Mouse (Mus musculus) NIH3T3 (cell line): ENCODE data around the gene Nckap1l.
A peak's percentile ranks its signal among the peaks of the same experiment; 100 is the strongest.
"Not testable (repeated sequence)": the region's sequence is repeated elsewhere in the genome, so short reads cannot be mapped to it uniquely, and the experiment has no call there.

Experiments used
- DNase-seq: peaks from one replicate; pipeline ENCODE4 v3.0.0-alpha.2; 2012; ENCODE audit warnings: low read depth

Gene Nckap1l

GRCm38 (mm10) chr15:103453551-103454218 is at the start of gene Nckap1l:
Gene Nckap1l, plus strand, starts transcription at chr15:103453794.
- no peak for DNase-seq

GRCm38 (mm10) chr15:103405586-103405985 is 48.0 kb upstream of the Nckap1l start:
- not testable (repeated sequence) for DNase-seq

- no peak for DNase-seq
Observed at GRCm38 (mm10) chr15:103427017-103427416, 26.6 kb upstream of the Nckap1l start.

GRCm38 (mm10) chr15:103430241-103430640 is 23.4 kb upstream of the Nckap1l start, which contains the start of gene Gtsf1:
Gene Gtsf1, minus strand, starts transcription at chr15:103430470.
- DNase-seq: no peak

GRCm38 (mm10) chr15:103445966-103446365 is 7.6 kb upstream of the Nckap1l start:
- not testable (repeated sequence) for DNase-seq

GRCm38 (mm10) chr15:103448369-103448768 is 5.2 kb upstream of the Nckap1l start, which contains the start of gene Gtsf2:
Gene Gtsf2, minus strand, starts transcription at chr15:103448469.
- DNase-seq: no peak

GRCm38 (mm10) chr15:103454449-103454848 is 855 bp downstream of the Nckap1l start:
- no peak for DNase-seq

GRCm38 (mm10) chr15:103462539-103463261 is 9.1 kb downstream of the Nckap1l start:
- no peak for DNase-seq

- DNase-seq: peak; percentile 61
Observed at GRCm38 (mm10) chr15:103471488-103472194, 18.0 kb downstream of the Nckap1l start.

GRCm38 (mm10) chr15:103472265-103472664 is 18.7 kb downstream of the Nckap1l start:
- peak; percentile 53 for DNase-seq

GRCm38 (mm10) chr15:103473182-103473581 is 19.6 kb downstream of the Nckap1l start:
- no peak for DNase-seq

- DNase-seq: no peak
Observed at GRCm38 (mm10) chr15:103473769-103474168, 20.2 kb downstream of the Nckap1l start.

GRCm38 (mm10) chr15:103479080-103479606 is 25.5 kb downstream of the Nckap1l start:
- DNase-seq: no peak

- DNase-seq: no peak
Observed at GRCm38 (mm10) chr15:103480129-103480528, 26.5 kb downstream of the Nckap1l start.

- peak; percentile 69 for DNase-seq
Observed at GRCm38 (mm10) chr15:103482488-103482887, 28.9 kb downstream of the Nckap1l start.

GRCm38 (mm10) chr15:103484490-103484889 is 30.9 kb downstream of the Nckap1l start:
- DNase-seq: no peak

- no peak for DNase-seq
Observed at GRCm38 (mm10) chr15:103485106-103485505, 31.5 kb downstream of the Nckap1l start.

GRCm38 (mm10) chr15:103486658-103487057 is 33.1 kb downstream of the Nckap1l start:
- no peak for DNase-seq

- DNase-seq: no peak
Observed at GRCm38 (mm10) chr15:103488336-103488735, 34.7 kb downstream of the Nckap1l start.

GRCm38 (mm10) chr15:103496204-103497140 is 42.9 kb downstream of the Nckap1l start:
- DNase-seq: peak; percentile 85

GRCm38 (mm10) chr15:103498157-103498556 is 44.6 kb downstream of the Nckap1l start:
- DNase-seq: no peak
